Mouse (Mus musculus) testis, postnatal 10 days (tissue): Measurements from ENCODE around the gene Rps3a1.
"Not testable (repeated sequence)": the region's sequence is repeated elsewhere in the genome, so short reads cannot be mapped to it uniquely, and the experiment has no call there.

Experiments
- DNase-seq: peaks from one replicate; pipeline ENCODE4 v3.0.0; 2021; ENCODE audit warnings: low spot score

Gene Rps3a1

DNA sequence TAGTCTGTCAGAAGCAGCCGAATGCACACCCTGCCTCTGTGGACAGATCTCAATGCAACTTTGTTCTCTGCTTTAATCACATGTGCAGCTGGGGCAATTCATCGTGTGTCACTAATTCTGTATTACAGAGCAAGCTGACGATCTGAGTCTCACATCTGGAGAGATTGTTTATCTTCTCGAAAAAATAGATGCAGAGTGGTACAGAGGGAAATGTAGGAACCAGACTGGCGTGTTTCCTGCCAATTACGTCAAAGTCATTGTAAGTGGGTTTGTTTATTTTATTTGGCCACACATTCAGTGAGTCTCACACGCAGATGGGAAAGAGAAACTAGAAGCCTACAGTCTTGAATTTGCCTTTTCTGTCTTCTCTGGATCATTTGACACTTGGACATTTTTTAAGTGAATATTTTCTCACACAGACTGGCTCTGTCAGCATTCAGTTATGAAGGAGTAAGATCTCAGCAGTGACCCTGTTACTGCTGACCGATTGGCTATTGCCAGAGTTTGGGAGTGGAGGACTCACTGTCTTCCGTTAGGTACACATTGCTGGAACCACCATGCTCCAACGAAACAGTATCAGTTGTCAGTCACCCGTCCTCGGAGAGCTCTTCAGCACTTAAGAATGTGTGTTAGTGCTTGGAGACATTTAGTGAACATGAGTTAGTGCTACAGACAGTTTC is 27.7 kb downstream of the Rps3a1 start:
- no peak for DNase-seq

DNA sequence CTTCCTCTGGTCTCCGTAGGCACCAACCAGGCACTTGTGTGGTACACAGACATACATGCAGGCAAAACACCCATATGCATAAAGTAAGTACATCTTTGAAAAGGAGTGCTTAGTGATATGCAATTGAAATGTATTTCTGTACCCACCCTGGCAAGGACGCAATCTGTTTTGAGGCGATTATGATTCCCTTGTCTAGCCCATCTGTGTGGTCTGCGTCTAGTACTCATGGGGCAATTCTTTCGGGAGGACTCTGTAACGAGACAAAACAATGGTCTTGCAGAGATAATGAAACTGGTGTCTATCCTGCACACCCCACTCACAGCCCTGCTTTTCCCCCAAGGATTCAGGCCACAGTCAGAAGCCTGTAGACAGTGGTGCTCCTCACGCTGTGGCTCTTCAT is 29.7 kb downstream of the Rps3a1 start:
- no peak for DNase-seq

DNA sequence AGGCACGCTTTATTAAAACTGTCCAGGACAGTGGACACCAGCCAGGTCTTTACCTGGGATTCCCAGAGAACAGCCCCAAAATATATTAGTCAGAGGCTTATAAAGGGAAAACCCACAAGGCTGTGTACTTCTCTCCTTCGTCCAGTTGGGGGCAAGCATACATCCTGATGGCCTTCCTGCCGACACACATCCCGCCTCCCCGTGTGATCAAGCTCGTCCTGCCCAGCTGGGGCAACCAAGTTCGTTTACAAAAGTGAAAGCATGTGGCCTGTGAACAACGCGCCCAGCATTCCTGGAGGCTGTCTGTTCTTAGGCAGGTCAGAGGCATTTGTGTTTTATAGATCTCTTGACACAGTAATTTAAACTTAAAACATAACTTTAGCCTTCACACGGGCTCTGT is 32.4 kb downstream of the Rps3a1 start:
- peak; percentile 54 for DNase-seq

DNA sequence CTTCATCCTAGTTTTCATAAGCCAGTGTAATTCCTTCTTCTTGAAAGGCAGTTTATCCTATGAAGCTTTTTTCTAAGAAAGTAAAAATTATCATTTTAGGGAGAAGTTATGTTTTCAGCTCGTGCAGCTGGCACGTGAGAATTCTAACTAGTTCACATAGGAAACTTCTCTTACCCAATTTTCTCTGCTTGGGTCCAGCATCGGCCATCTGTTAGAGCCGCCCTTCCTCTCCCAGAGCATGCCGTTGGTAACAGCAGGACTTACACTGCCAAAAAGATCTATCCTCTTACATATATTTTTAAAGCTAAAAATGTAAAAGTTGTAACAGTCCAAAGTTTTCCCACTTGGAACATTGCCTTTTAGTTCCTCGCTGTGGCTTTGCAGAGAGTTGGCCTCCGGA is 33.4 kb downstream of the Rps3a1 start:
- no peak for DNase-seq

DNA sequence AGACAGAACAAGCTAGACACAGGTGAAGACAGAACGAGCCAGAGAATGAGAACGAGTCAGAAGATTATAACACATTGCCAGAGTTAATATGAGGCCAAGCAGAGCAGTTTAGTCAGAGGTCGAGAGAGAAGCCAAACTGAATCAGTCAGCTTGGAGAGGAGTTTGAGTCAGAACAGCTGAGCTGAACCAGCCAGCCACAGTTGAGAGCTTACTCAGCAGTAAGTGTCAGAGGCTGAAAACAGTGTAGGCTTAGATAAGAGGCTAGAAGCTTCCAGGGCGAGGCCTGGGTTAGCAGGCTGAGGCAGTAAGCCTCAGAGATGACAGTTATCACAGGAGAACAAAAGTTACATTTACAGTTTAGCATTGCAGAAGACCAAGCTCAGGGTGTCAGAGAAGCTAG is 33.9 kb downstream of the Rps3a1 start:
- no peak for DNase-seq

DNA sequence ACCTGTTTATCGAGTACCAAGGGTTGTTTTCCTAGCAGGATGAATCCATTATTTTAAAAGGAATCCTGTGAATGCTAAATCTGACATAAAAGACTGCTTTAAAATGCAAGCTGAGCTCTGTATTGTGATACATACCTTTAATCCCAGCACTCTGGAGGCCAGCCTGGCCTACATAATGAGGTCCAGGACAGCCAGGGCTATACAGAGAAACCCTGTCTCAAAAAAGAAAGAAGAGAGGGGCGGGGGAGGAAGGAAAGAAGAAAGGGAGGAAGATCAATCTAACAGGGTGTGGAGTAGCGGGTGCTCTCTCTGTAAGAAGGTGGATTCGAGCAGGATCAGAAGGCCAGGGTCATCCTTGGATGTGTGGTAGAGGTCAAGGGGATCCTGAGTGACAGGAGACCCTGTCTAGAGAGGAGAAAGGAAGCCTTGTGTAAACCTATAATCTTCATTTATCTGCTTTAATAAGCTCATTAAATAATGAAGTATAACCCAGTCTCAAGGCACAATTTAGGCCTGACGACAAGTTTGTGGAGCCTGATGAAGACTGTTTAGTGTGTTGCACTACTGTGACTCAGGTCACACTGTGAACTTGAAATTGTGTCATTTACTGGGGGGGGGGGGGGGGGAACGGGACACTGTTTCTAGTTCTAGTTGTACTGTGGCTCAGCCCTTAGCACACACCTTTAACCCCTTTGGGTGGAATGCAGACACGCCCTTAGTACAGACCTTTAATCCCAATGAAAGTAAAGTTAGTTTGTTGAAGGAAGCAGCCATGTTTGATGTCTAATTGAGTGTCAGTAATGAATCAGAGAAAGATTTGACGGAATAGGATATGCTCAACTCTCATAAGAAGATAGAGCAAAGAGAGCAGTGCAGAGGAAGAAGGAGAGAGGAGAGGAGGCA is 34.6 kb downstream of the Rps3a1 start:
- no peak for DNase-seq

DNA sequence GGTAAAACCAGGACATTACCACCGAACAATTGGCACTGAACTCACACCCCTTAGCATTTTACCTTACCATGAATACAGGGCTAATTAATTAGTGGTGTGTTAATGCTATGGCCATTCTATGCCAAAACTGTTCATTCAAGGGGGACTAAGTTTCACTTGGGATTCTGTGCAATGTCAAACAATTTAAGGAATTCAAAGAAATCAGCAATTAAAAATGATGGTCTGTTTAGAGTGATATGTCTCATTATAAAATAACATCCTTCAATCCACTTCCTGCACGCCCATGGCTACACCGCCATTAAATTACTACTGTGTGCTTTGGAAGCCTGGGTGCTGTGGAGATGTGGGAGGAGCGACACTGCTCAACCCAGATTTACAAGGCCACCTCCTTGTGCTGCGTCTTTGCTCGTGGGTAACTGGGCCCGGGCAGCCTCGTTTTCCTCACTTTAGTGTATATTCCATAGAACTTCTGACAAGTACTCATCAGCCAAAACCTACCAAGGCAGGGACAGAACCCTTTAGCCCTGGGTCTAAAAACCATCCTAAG is 36.3 kb downstream of the Rps3a1 start:
- no peak for DNase-seq

DNA sequence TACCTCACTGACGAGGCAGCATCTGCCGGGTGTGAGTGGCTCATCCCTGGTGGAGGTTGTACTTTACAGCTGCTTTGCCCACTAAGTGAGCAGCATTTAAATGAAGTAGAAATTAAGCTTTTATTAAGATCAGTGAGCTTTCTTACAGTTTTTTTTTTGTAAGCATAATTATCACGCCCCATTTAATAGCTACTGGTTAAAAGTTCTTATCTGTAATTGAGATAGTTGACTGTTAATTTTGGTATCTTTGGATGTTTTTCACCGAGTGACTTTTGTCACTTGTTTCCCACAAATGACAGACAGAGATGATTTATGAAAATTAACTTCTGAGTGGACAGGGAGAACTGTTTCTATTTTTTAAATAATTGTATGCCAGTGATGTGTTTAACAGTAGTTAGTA is 37.6 kb downstream of the Rps3a1 start:
- DNase-seq: no peak

DNA sequence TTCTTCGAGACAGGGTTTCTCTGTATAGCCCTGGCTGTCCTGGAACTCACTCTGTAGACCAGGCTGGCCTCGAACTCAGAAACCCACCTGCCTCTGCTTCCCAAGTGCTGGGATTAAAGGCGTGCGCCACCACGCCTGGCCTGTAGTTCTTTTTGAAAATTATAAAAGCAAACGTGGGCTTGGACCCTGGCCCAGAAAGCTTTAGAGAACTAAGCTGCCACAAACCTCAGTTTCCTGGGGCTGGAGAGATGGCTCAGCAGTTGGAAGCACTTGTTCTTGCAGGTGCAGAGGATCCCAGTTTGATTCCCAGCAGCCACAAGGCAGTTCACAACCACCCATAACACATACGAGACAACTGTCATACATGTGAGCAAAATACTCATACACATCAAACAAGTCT is 38.1 kb downstream of the Rps3a1 start:
- not testable (repeated sequence) for DNase-seq

DNA sequence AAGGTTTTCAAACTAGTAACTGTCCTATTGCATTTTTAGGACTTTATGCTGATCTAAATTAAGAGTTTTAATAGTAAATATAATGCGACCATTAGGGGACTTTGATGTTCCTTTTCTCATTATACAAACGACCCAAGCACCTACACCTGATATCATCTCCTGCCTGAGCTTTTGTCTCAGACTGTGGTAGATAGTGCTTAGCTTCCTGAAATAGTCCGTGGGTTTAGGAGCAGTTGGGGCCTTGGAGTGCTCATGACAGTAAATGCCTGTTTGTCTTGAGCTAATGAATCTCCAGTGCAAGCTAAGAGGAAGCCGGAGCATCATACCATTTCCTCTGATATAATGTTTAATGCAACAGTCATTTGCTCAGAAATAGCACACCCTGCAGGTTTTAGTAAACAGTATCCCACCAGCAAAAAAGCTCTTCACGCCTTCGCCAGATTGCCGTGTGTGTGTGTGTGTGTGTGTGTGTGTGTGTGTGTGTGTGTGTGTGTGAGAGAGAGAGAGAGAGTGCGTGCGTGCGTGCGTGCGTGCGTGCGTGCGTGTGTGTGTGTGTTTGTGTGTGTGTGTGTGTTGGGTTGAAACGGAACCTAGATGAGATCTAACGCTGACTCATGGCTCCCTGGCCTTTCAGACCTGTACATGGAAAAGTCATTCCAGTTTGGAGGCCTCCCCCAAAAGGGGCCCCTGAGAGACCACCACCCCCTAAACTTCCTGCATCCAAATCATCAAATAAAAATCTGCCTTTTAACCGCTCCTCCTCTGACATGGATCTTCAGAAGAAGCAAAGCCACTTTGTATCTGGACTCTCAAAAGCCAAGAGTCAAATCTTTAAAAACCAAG is 38.8 kb downstream of the Rps3a1 start:
- no peak for DNase-seq

DNA sequence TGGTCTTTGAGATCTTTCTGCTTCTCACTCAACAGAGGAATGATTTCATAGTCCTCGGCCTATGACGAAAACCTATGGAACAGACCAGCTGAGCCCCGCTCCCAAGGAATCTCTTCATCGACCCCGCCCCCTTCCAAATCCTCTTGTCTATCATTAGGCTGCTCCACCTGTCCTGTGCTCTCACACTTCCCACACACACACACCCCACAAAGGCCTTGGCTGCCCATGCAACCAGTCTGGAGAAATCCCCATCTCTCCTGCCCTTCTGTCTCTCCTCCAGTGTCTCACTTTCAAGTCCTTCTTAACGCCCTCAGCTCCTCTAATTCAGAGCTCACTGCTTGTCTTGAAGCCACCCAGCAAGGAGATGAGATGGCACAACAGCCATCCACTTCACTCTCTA is 40.5 kb downstream of the Rps3a1 start:
- DNase-seq: no peak

DNA sequence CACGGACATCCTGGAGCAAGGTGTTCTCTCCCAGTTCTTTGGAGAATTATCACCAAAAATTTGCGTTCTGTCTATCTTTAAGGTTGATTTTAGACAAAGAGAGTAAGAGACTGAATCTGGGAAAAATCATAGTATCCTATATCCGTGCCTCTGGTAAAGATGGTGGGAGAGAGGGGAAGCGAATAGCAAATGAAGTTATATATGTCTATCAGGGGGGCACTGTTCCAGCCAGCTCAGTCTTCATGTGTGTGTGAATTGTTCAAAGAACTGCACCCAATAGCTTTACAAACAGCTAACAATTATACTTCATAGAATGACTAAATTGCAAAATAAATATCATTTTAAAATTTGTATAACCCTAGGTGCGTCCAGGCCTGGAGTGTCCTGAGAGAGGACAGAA is 48.6 kb downstream of the Rps3a1 start:
- no peak for DNase-seq

DNA sequence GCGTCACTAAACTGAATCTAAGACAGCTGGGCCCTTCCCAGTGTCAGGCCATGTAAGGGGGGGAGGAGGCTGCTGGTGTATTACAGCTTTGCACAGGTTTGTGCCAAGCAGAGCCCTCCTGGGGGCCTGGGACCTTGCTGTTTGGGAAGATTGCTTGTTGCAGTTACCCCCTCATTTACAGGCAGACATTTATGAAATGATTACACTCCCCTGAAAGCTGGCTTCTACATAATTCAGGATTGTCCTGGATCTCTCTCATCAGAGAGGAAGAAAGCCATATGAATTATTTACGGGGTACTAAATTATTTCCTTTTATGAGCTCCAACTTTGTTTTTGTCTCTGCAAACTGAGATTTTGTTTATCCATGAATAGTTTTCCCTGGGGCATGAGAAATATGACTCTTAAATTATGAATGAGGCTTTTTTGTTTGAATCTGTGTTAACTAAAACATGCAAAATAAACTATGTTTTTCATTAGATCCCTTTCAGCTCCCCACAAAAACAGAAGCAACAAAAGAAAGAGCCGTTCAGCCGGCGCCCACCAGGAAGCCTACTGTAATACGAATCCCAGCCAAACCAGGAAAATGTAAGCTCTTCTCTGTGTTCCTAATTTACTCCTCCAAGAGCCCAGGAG is 49.2 kb downstream of the Rps3a1 start:
- no peak for DNase-seq
